In the genomic region with DNA sequence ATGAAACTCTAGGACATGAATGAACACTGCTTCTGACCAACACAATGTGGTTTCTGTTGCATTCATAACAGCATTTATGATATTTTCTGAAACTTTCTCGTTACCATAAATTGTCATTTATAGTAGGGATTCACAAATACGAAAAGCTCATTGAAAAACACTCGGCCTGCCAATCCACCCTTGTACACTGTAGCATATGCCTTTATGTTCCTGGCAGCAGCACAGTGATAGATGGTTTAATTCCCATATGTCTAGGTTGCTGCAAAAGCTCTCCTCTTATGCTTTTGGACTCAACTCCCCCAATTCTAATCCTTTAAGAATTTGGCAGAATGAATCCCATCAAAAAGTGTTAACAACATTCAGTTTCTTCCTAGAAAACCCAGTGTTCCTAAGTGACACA, we compare ENCODE assay signal across 19 mouse cellular contexts.
DNase-seq lines count a peak whose midpoint lies in the region; ATAC-seq and TF ChIP-seq lines count a peak whose summit lies in the region.
"Had no signal": no experiment of that assay in that cellular context is flagged by ENCODE, and none has a peak within 500 bp of the region (broad histone marks: within the 10 kb centered on the region; RNA-seq: fewer than 3 reads in every experiment).

No protein-coding gene starts in this region.

- H3K4me2 ChIP-seq in forebrain, embryonic 13.5 days, result no peak overlapping the region
- no peak overlapping the region for H3K4me2 ChIP-seq in forebrain, embryonic 11.5 days (ENCODE audit: low read depth, low read length, severe bottlenecking)
- H3K4me2 ChIP-seq in forebrain, postnatal 0 days (ENCODE audit: low read depth), result no peak overlapping the region
- H3K4me2 ChIP-seq: embryonic facial prominence, embryonic 15.5 days; heart, embryonic 12.5 days; hindbrain, embryonic 15.5 days had no signal

- H3K9me3 ChIP-seq in forebrain, embryonic 13.5 days (replicated peaks), result no peaks in the 10 kb centered on the region
- no peaks in the 10 kb centered on the region for H3K9me3 ChIP-seq in forebrain, embryonic 11.5 days (ENCODE audit: control insufficient read depth, low read length)
- H3K9me3 ChIP-seq in forebrain, postnatal 0 days (ENCODE audit: low read length), result no peaks in the 10 kb centered on the region
- H3K9me3 ChIP-seq: embryonic facial prominence, embryonic 15.5 days; heart, embryonic 12.5 days; hindbrain, embryonic 15.5 days had no signal

- no peak overlapping the region for H3K27ac ChIP-seq in forebrain, embryonic 13.5 days
- no peak overlapping the region for H3K27ac ChIP-seq in forebrain, embryonic 11.5 days (ENCODE audit: low read depth, low read length)
- H3K27ac ChIP-seq in forebrain, postnatal 0 days (ENCODE audit: low read depth, low read length), result no peak overlapping the region
- H3K27ac ChIP-seq: embryonic facial prominence, embryonic 15.5 days; gastrocnemius, adult 2 months; hindbrain, embryonic 15.5 days had no signal

- WGBS in forebrain, embryonic 13.5 days, result 80% methylated on average over 3 of the region's 3 CpGs
- WGBS in forebrain, embryonic 11.5 days, result 93% methylated on average over 3 of the region's 3 CpGs
- WGBS in forebrain, postnatal 0 days, result 67% methylated on average over 3 of the region's 3 CpGs

- peak; percentile 69; the same call in 1 of the 2 replicates for ATAC-seq in forebrain, embryonic 13.5 days
- ATAC-seq in forebrain, embryonic 11.5 days (replicated peaks; ENCODE audit: low FRiP score), result no peak
- ATAC-seq in forebrain, postnatal 0 days, result peak; percentile 87
- ATAC-seq: intestine, embryonic 16.5 days had no signal

- H3K27me3 ChIP-seq in forebrain, embryonic 13.5 days, result no peaks in the 10 kb centered on the region
- H3K27me3 ChIP-seq in forebrain, embryonic 11.5 days (ENCODE audit: control insufficient read depth, insufficient read depth, low read length), result no peaks in the 10 kb centered on the region
- H3K27me3 ChIP-seq in forebrain, postnatal 0 days (ENCODE audit: insufficient read depth, low read length), result no peaks in the 10 kb centered on the region
- H3K27me3 ChIP-seq: embryonic facial prominence, embryonic 15.5 days; heart, embryonic 12.5 days; hindbrain, embryonic 15.5 days had no signal

- no peak for DNase-seq in forebrain, embryonic 11.5 days (ENCODE audit: low spot score)
- DNase-seq in frontal cortex, adult 2 months (ENCODE audit: extremely low spot score in 1 of 2, low spot score in 1 of 2), result peak; percentile 19 to 21
- no peak for DNase-seq in frontal cortex, postnatal 10 days (ENCODE audit: low spot score in 2 of 2)
- DNase-seq in brain, adult 2 months (ENCODE audit: low read depth, low spot score), result peak; percentile 54
- DNase-seq in forebrain, postnatal 0 days, result peak; percentile 57
- no peak for DNase-seq in spleen, adult 18-20 months
- DNase-seq: adrenal gland, postnatal 10 days; cerebellum, adult 18-20 months; cerebellum, adult 9-11 months; cerebellum, postnatal 36 days; gastrocnemius, adult 2 months; gastrocnemius, postnatal 25 days; heart, postnatal 36 days had no signal

- H3K4me1 ChIP-seq in forebrain, embryonic 13.5 days, result no peaks in the 10 kb centered on the region
- no peaks in the 10 kb centered on the region for H3K4me1 ChIP-seq in forebrain, embryonic 11.5 days (replicated peaks; ENCODE audit: control insufficient read depth, insufficient read depth, low read length)
- 0 out of 2 replicates have a peak, but pooled peaks cover 7% of the 10 kb centered on the region for H3K4me1 ChIP-seq in forebrain, postnatal 0 days (ENCODE audit: insufficient read depth)
- H3K4me1 ChIP-seq: embryonic facial prominence, embryonic 15.5 days; heart, embryonic 12.5 days; hindbrain, embryonic 15.5 days had no signal

- no peak overlapping the region for H3K9ac ChIP-seq in forebrain, embryonic 13.5 days
- H3K9ac ChIP-seq in forebrain, embryonic 11.5 days (ENCODE audit: low read length), result no peak overlapping the region
- no peak overlapping the region for H3K9ac ChIP-seq in forebrain, postnatal 0 days
- H3K9ac ChIP-seq: embryonic facial prominence, embryonic 15.5 days; heart, embryonic 12.5 days; hindbrain, embryonic 15.5 days had no signal

- no peak for TF ChIP-seq CTCF in forebrain, postnatal 0 days (IDR thresholded peaks at IDR 0.05; ENCODE audit: low read depth)

- H3K4me3 ChIP-seq in forebrain, embryonic 13.5 days, result no peak overlapping the region
- H3K4me3 ChIP-seq in forebrain, embryonic 11.5 days (ENCODE audit: low read depth, low read length), result no peak overlapping the region
- H3K4me3 ChIP-seq in forebrain, postnatal 0 days (ENCODE audit: low read depth, low read length), result no peak overlapping the region
- H3K4me3 ChIP-seq: embryonic facial prominence, embryonic 15.5 days; erythroblast, embryonic 14.5 days; gastrocnemius, adult 2 months; heart, embryonic 12.5 days; hindbrain, embryonic 15.5 days had no signal

- no peaks in the 10 kb centered on the region for H3K36me3 ChIP-seq in forebrain, embryonic 13.5 days (ENCODE audit: poor library complexity, severe bottlenecking)
- H3K36me3 ChIP-seq in forebrain, embryonic 11.5 days (ENCODE audit: control insufficient read depth, insufficient read depth, low read length), result no peaks in the 10 kb centered on the region
- H3K36me3 ChIP-seq in forebrain, postnatal 0 days (ENCODE audit: insufficient read depth), result no peaks in the 10 kb centered on the region
- H3K36me3 ChIP-seq: embryonic facial prominence, embryonic 15.5 days; heart, embryonic 12.5 days; hindbrain, embryonic 15.5 days had no signal

Comparison
In these comparisons a context has a peak if more than half of its experiments do, and no peak if none do; other contexts are left out.
1. DNase-seq: peak in frontal cortex, adult 2 months (2 of 2), brain, adult 2 months (single experiment) and forebrain, postnatal 0 days (single experiment); none in forebrain, embryonic 11.5 days (single experiment), frontal cortex, postnatal 10 days (0 of 2) and spleen, adult 18-20 months (0 of 2).